Comparison of ENCODE assay signal across 7 mouse cellular contexts in genomic region chr1:143702141-143702740, GRCm38 (mm10). TPM values are rescaled to one million over a fixed set of nuclear protein-coding genes. Genes with fewer than 3 reads are reported as not detected.
DNase-seq lines count a peak whose midpoint lies in the region; ATAC-seq and TF ChIP-seq lines count a peak whose summit lies in the region.

No protein-coding gene starts in this region.

- peak overlapping the region; percentile 88 for H3K27ac ChIP-seq in neural tube, embryonic 11.5 days (ENCODE audit: low read depth, low read length)
- H3K27ac ChIP-seq in embryonic facial prominence, embryonic 15.5 days (replicated peaks) = peak overlapping the region; percentile 91
- H3K27ac ChIP-seq in hindbrain, embryonic 16.5 days (ENCODE audit: low read depth, low read length) = peak overlapping the region; percentile 94
- peak overlapping the region; percentile 90 for H3K27ac ChIP-seq in liver, embryonic 14.5 days
- peak overlapping the region; percentile 82; the same call in 1 of the 2 replicates for H3K27ac ChIP-seq in olfactory bulb, adult 2 months (ENCODE audit: insufficient read depth, low read depth, low read length)

- ATAC-seq in neural tube, embryonic 11.5 days (ENCODE audit: insufficient read depth, low FRiP score, low TSS enrichment) = peak; percentile 73
- ATAC-seq in activated CD4-positive, CD25-positive, alpha-beta regulatory T cell, adult 4 months = peak; percentile 21
- ATAC-seq in embryonic facial prominence, embryonic 15.5 days (ENCODE audit: insufficient number of reproducible peaks, low FRiP score, low TSS enrichment, low read depth) = peak; percentile 64
- ATAC-seq in hindbrain, embryonic 16.5 days = peak; percentile 84
- peak; percentile 58 for ATAC-seq in liver, embryonic 14.5 days (ENCODE audit: insufficient read depth)

- DNase-seq in neural tube, embryonic 11.5 days (ENCODE audit: low spot score) = peak; percentile 49
- DNase-seq in neural tube, embryonic 10.5 days (ENCODE audit: extremely low spot score, low spot score) = no peak
- peak in 2 of 3 experiments; percentile 23 to 44 for DNase-seq in liver, embryonic 14.5 days (ENCODE audit: low read depth in 3 of 3, low spot score in 3 of 3)

- peaks cover 2% of the 10 kb centered on the region; the same call in 1 of the 2 replicates for H3K4me1 ChIP-seq in neural tube, embryonic 11.5 days (ENCODE audit: control insufficient read depth, insufficient read depth, low read length)
- H3K4me1 ChIP-seq in embryonic facial prominence, embryonic 15.5 days = no peaks in the 10 kb centered on the region
- peaks cover 11% of the 10 kb centered on the region for H3K4me1 ChIP-seq in hindbrain, embryonic 16.5 days (ENCODE audit: control insufficient read depth, insufficient read depth, low read depth, low read length)
- H3K4me1 ChIP-seq in liver, embryonic 14.5 days (replicated peaks; ENCODE audit: control insufficient read depth in 2 of 2, insufficient read depth in 2 of 2, low read length in 1 of 2) = peaks cover 2% of the 10 kb centered on the region in 2 experiments
- no peaks in the 10 kb centered on the region for H3K4me1 ChIP-seq in olfactory bulb, adult 2 months (ENCODE audit: control insufficient read depth, insufficient read depth, low read length)

- TF ChIP-seq EP300 in liver, embryonic 14.5 days (IDR thresholded peaks at IDR 0.05; ENCODE audit: low read depth) = no peak

- under 1% methylated on average over 33 of the region's 48 CpGs for WGBS in neural tube, embryonic 11.5 days
- WGBS in embryonic facial prominence, embryonic 15.5 days = under 1% methylated on average over 43 of the region's 48 CpGs
- 0% methylated on average over 32 of the region's 48 CpGs for WGBS in hindbrain, embryonic 16.5 days
- WGBS in liver, embryonic 14.5 days (ENCODE audit: insufficient replicate concordance) = under 1% methylated on average over 44 of the region's 48 CpGs
- under 1% methylated on average over 44 of the region's 48 CpGs for WGBS in olfactory bulb, adult 2 months

- H3K9me3 ChIP-seq in neural tube, embryonic 11.5 days (ENCODE audit: control insufficient read depth, low read length) = no peaks in the 10 kb centered on the region
- no peaks in the 10 kb centered on the region for H3K9me3 ChIP-seq in embryonic facial prominence, embryonic 15.5 days (replicated peaks)
- no peaks in the 10 kb centered on the region for H3K9me3 ChIP-seq in hindbrain, embryonic 16.5 days (ENCODE audit: control insufficient read depth, low read length)
- H3K9me3 ChIP-seq in liver, embryonic 14.5 days (ENCODE audit: control insufficient read depth, low read length) = no peaks in the 10 kb centered on the region

- peak overlapping the region; percentile 91 for H3K9ac ChIP-seq in neural tube, embryonic 11.5 days (ENCODE audit: low read length)
- peak overlapping the region; percentile 66 for H3K9ac ChIP-seq in embryonic facial prominence, embryonic 15.5 days
- H3K9ac ChIP-seq in hindbrain, embryonic 16.5 days (ENCODE audit: low read depth, low read length) = peak overlapping the region; percentile 94
- H3K9ac ChIP-seq in liver, embryonic 14.5 days (replicated peaks) = peak overlapping the region; percentile 79

- H3K4me2 ChIP-seq in neural tube, embryonic 11.5 days (ENCODE audit: low read depth) = peak overlapping the region; percentile 67
- peak overlapping the region; percentile 71 for H3K4me2 ChIP-seq in embryonic facial prominence, embryonic 15.5 days (replicated peaks)
- peak overlapping the region; percentile 85 for H3K4me2 ChIP-seq in hindbrain, embryonic 16.5 days (ENCODE audit: low read length)
- H3K4me2 ChIP-seq in liver, embryonic 14.5 days (ENCODE audit: low read depth) = peak overlapping the region; percentile 93

- peak overlapping the region; percentile 87 for H3K4me3 ChIP-seq in neural tube, embryonic 11.5 days (ENCODE audit: low read depth, low read length)
- H3K4me3 ChIP-seq in embryonic facial prominence, embryonic 15.5 days (replicated peaks) = peak overlapping the region; percentile 70
- H3K4me3 ChIP-seq in hindbrain, embryonic 16.5 days (ENCODE audit: low read length) = peak overlapping the region; percentile 76
- H3K4me3 ChIP-seq in liver, embryonic 14.5 days (ENCODE audit: insufficient read depth in 1 of 2, low read depth in 2 of 2, low read length in 2 of 2) = peak overlapping the region; percentile 74 to 99
- H3K4me3 ChIP-seq in olfactory bulb, adult 2 months (ENCODE audit: insufficient read depth, low read depth, low read length) = peak overlapping the region; percentile 100

- TF ChIP-seq CTCF in liver, embryonic 14.5 days (IDR thresholded peaks at IDR 0.05; ENCODE audit: low read depth) = no peak
- TF ChIP-seq CTCF in olfactory bulb, adult 2 months (IDR thresholded peaks at IDR 0.05; ENCODE audit: insufficient read depth, low read depth, low read length) = no peak

- TF ChIP-seq POLR2A in olfactory bulb, adult 2 months (IDR thresholded peaks at IDR 0.05; ENCODE audit: insufficient read depth, low read depth, low read length) = no peak

- H3K27me3 ChIP-seq in neural tube, embryonic 11.5 days (ENCODE audit: control insufficient read depth, insufficient read depth, low read length) = no peaks in the 10 kb centered on the region
- H3K27me3 ChIP-seq in embryonic facial prominence, embryonic 15.5 days = no peaks in the 10 kb centered on the region
- no peaks in the 10 kb centered on the region for H3K27me3 ChIP-seq in hindbrain, embryonic 16.5 days (replicated peaks; ENCODE audit: control insufficient read depth, insufficient read depth, low read length)
- no peaks in the 10 kb centered on the region for H3K27me3 ChIP-seq in liver, embryonic 14.5 days (ENCODE audit: control insufficient read depth, insufficient read depth, low read length)

- peaks cover 3% of the 10 kb centered on the region for H3K36me3 ChIP-seq in neural tube, embryonic 11.5 days (ENCODE audit: control insufficient read depth, insufficient read depth, low read length)
- H3K36me3 ChIP-seq in embryonic facial prominence, embryonic 15.5 days = peaks cover 4% of the 10 kb centered on the region
- H3K36me3 ChIP-seq in hindbrain, embryonic 16.5 days (ENCODE audit: control insufficient read depth, insufficient read depth, low read length) = peaks cover 2% of the 10 kb centered on the region; the same call in 1 of the 2 replicates
- peaks cover 6% of the 10 kb centered on the region for H3K36me3 ChIP-seq in liver, embryonic 14.5 days (replicated peaks; ENCODE audit: control insufficient read depth, insufficient read depth, low read depth)

RNA-seq across cellular contexts. Expression of gene Cdc73, which starts 0.5 kb away (rescaled TPM):
- polyA plus RNA-seq in neural tube, embryonic 11.5 days (2014; fragmentation: Nextera tagmentation; extraction: Ambion mirVana) = 23.2 and 23.3 TPM in 2 replicates
- polyA plus RNA-seq in activated CD4-positive, CD25-positive, alpha-beta regulatory T cell, adult 4 months (2017; shearing (Covaris generic)) = 10 to 100 TPM; 15.3 to 19.9 TPM
- polyA plus RNA-seq in embryonic facial prominence, embryonic 15.5 days (2015; fragmentation: Nextera tagmentation; extraction: Ambion mirVana) = 27.3 and 28.7 TPM in 2 replicates
- polyA plus RNA-seq in hindbrain, embryonic 16.5 days (2015; fragmentation: Nextera tagmentation; extraction: Ambion mirVana) = 7.7 and 12.2 TPM in 2 replicates
- 4.2 and 10.7 TPM in 2 replicates for polyA plus RNA-seq in liver, embryonic 14.5 days (2012; rRNA removed)
- polyA plus RNA-seq in liver, embryonic 14.5 days (2014; fragmentation: Nextera tagmentation; extraction: Ambion mirVana) = 9.4 and 9.6 TPM in 2 replicates
- polyA plus RNA-seq in olfactory bulb, adult 2 months (2012; ENCODE audit: insufficient read depth, insufficient read length, low replicate concordance, missing spikeins) = not detected in 2 replicates

RNA-seq across cellular contexts. Expression of gene Glrx2, which starts 13.9 kb away (rescaled TPM):
- 68.0 and 73.6 TPM in 2 replicates for polyA plus RNA-seq in neural tube, embryonic 11.5 days (2014; fragmentation: Nextera tagmentation; extraction: Ambion mirVana)
- 10 to 100 TPM; 48.3 to 62.4 TPM for polyA plus RNA-seq in activated CD4-positive, CD25-positive, alpha-beta regulatory T cell, adult 4 months (2017; shearing (Covaris generic))
- 99.7 and 100.0 TPM in 2 replicates for polyA plus RNA-seq in embryonic facial prominence, embryonic 15.5 days (2015; fragmentation: Nextera tagmentation; extraction: Ambion mirVana)
- 114 and 123 TPM in 2 replicates for polyA plus RNA-seq in hindbrain, embryonic 16.5 days (2015; fragmentation: Nextera tagmentation; extraction: Ambion mirVana)
- 7.6 and 19.9 TPM in 2 replicates for polyA plus RNA-seq in liver, embryonic 14.5 days (2012; rRNA removed)
- 38.0 and 44.6 TPM in 2 replicates for polyA plus RNA-seq in liver, embryonic 14.5 days (2014; fragmentation: Nextera tagmentation; extraction: Ambion mirVana)
- polyA plus RNA-seq in olfactory bulb, adult 2 months (2012; ENCODE audit: insufficient read depth, insufficient read length, low replicate concordance, missing spikeins) = not detected in 2 replicates

Comparison
In these comparisons a context has a peak if more than half of its experiments do, and no peak if none do; other contexts are left out.
1. ATAC-seq: peak in every context shown above with its lines; median percentile 84 in hindbrain, embryonic 16.5 days; 73 in neural tube, embryonic 11.5 days; 64 in embryonic facial prominence, embryonic 15.5 days; 58 in liver, embryonic 14.5 days; 21 in activated CD4-positive, CD25-positive, alpha-beta regulatory T cell, adult 4 months.